Mouse (Mus musculus) frontal cortex, postnatal 36 days (tissue): ENCODE measurements around the gene Afap1l2.

Experiments
- DNase-seq, 2 experiments: peaks; one replicate each; pipeline ENCODE4 v3.0.0; 2022; ENCODE audit warnings: low spot score in 2 of 2

The Afap1l2 gene

GRCm38 (mm10) chr19:56887879-56888278 lies 120.1 kb downstream of the Afap1l2 start:
- peak in 1 of 2 experiments; percentile 7 for DNase-seq

- DNase-seq: no peak
Observed at GRCm38 (mm10) chr19:56877364-56877763, 130.7 kb downstream of the Afap1l2 start.

- DNase-seq: no peak
Observed at GRCm38 (mm10) chr19:56874601-56875315, 133.3 kb downstream of the Afap1l2 start.

GRCm38 (mm10) chr19:56873816-56874600 lies 134.0 kb downstream of the Afap1l2 start, which contains the start of gene Vwa2:
Vwa2 (plus strand) TSS chr19:56874249.
- DNase-seq: peak; percentile 4 to 15

- DNase-seq: no peak
Observed at GRCm38 (mm10) chr19:56867701-56868100, 140.3 kb downstream of the Afap1l2 start.
